Mouse (Mus musculus) bone marrow macrophage, adult 2 months (primary cell): Measurements from ENCODE around the gene Fgf12.

ENCODE experiments used
- CTCF ChIP-seq: IDR thresholded peaks from 2 replicates; pipeline ENCODE4 v1.5.1; 2012; ENCODE audit warnings: low read depth, mild to moderate bottlenecking, low read length, moderate library complexity
- POLR2A ChIP-seq: IDR thresholded peaks from 2 replicates; pipeline ENCODE4 v1.6.1; 2012; ENCODE audit warnings: mild to moderate bottlenecking, low read depth, low read length, borderline replicate concordance

- TF ChIP-seq CTCF (no peak), POLR2A (no peak)
Measured at GRCm38 (mm10) chr16:28391283-28391682, 361.6 kb downstream of the Fgf12 start.
